Mouse (Mus musculus): ENCODE measurements at regions not wholly inside any gene's neighbourhood (a gene's known extent, or its start where the extent isn't known, plus 50 kb on each side); places are given as distances from the start of the nearest gene placed in this dataset.

DNA sequence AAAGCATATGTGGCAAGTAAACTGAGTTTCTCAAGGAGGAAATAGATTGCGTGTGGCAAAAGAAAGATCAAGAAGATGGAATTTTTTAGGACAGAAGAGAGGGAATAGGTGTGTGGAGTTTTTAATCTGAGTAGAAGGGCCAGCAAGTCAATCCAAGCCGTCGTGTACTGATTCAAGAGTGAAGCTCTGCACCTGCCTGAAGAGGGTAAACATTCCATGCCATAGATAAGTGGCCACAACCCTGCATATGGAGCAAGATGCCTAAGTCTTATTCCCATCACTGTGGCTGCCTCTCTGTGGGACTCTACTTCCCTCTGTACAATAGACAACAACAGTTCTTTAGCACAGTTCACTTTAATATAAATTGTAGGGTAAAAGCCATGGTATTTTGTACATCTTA lies 443.4 kb downstream of the Tns1 start:
- dilution Hi-C loops (cut with MboI; ENCODE audit: extremely low pct_ligation_motif_present, extremely low pct_unique_long_range_greater_than_20kb, low sequenced_read_pairs), result no loop called here
- no peaks in the 10 kb centered on the region for H3K36me3 ChIP-seq (replicated peaks in 1 of 2; ENCODE audit: control insufficient read depth in 1 of 2, insufficient read depth in 1 of 2, low read length in 1 of 2)
- no peak overlapping the region for H3K4me3 ChIP-seq (replicated peaks in 1 of 3; ENCODE audit: low read depth in 2 of 3, low read length in 2 of 3, poor library complexity in 1 of 3)
- no peak overlapping the region for H3K4me2 ChIP-seq (ENCODE audit: insufficient read depth, low read depth, poor library complexity, severe bottlenecking)
- no peaks in the 10 kb centered on the region for H3K4me1 ChIP-seq (ENCODE audit: control insufficient read depth in 1 of 2, insufficient read depth in 2 of 2)
- no peaks in the 10 kb centered on the region for H3K79me2 ChIP-seq (replicated peaks; ENCODE audit: control insufficient read depth, extremely low read depth, insufficient read depth, poor library complexity, severe bottlenecking)
- H3K27ac ChIP-seq (ENCODE audit: insufficient read depth, low read depth), result no peak overlapping the region
- TF ChIP-seq CHD1 (IDR thresholded peaks at IDR 0.05; ENCODE audit: low read depth, low read length) (no peak), ELF1 (IDR thresholded peaks at IDR 0.05; ENCODE audit: low read depth, low read length) (no peak), MYC (IDR thresholded peaks at IDR 0.05; ENCODE audit: low read depth, low read length) (no peak), TCF12 (IDR thresholded peaks at IDR 0.05; ENCODE audit: low read depth, low read length) (no peak), ETS1 (conservative IDR thresholded peaks at IDR 0.05; ENCODE audit: low read depth, low read length) (no peak), PAX5 (IDR thresholded peaks at IDR 0.05; ENCODE audit: low read length) (no peak), MEF2A (IDR thresholded peaks at IDR 0.05; ENCODE audit: borderline replicate concordance, low read depth, low read length) (no peak), POLR2A (IDR thresholded peaks at IDR 0.05; ENCODE audit: low read depth, low read length) (no peak)
- H3K27me3 ChIP-seq (replicated peaks), result peaks cover 74% of the 10 kb centered on the region
- in situ Hi-C loops (cut with MboI; ENCODE audit: low pct_ligation_motif_present, low pct_unique_long_range_greater_than_20kb, low sequenced_read_pairs), result no loop called here
- peaks cover 2% of the 10 kb centered on the region for H3K9me3 ChIP-seq (replicated peaks; ENCODE audit: low read length)
- no peak overlapping the region for H3K9ac ChIP-seq (ENCODE audit: insufficient read depth, low read depth)
- no peak for DNase-seq (ENCODE audit: extremely low read depth)

DNA sequence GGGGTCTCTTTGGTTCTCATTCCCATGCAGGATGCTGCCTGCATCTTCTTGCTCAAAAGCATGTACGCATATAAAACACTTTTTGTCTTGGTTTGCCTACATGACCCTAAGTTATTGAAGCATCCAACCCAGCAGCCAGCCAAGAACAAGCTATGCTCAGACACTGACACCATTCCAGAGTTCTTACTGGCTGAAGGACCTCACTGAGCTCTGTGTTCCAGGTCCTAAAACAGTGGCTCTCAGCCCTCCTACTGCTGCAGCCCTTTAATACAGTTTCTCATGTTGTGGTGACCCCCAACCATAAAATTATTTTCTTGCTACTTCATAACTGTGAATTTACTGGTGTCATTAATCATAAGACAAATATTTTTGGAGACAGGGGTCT lies 450.4 kb downstream of the Tns1 start:
- Histone ChIP-seq H3K27me3 (replicated peaks) (peaks cover 69% of the 10 kb centered on the region), H3K36me3 (replicated peaks in 1 of 2; ENCODE audit: control insufficient read depth in 1 of 2, insufficient read depth in 1 of 2, low read length in 1 of 2) (no peaks in the 10 kb centered on the region), H3K4me3 (replicated peaks in 1 of 3; ENCODE audit: low read depth in 2 of 3, low read length in 2 of 3, poor library complexity in 1 of 3) (no peak overlapping the region), H3K27ac (ENCODE audit: insufficient read depth, low read depth) (no peak overlapping the region), H3K4me1 (ENCODE audit: control insufficient read depth in 1 of 2, insufficient read depth in 2 of 2) (peaks cover under 1% of the 10 kb centered on the region in 2 experiments; a peak in 2 of 4 replicates), H3K4me2 (ENCODE audit: insufficient read depth, low read depth, poor library complexity, severe bottlenecking) (no peak overlapping the region), H3K9me3 (replicated peaks; ENCODE audit: low read length) (peaks cover 5% of the 10 kb centered on the region), H3K79me2 (replicated peaks; ENCODE audit: control insufficient read depth, extremely low read depth, insufficient read depth, poor library complexity, severe bottlenecking) (no peaks in the 10 kb centered on the region), H3K9ac (ENCODE audit: insufficient read depth, low read depth) (no peak overlapping the region)
- dilution Hi-C loops (cut with MboI; ENCODE audit: extremely low pct_ligation_motif_present, extremely low pct_unique_long_range_greater_than_20kb, low sequenced_read_pairs), result no loop called here
- TF ChIP-seq KAT2A (IDR thresholded peaks at IDR 0.05; ENCODE audit: insufficient replicate concordance, low read length), result no peak
- TF ChIP-seq E2F4 (IDR thresholded peaks at IDR 0.05; ENCODE audit: insufficient replicate concordance, low read depth, low read length), result no peak
- no peak for TF ChIP-seq SMC3 (IDR thresholded peaks at IDR 0.05; ENCODE audit: low read depth, low read length)
- no peak for TF ChIP-seq GABPA (IDR thresholded peaks at IDR 0.05; ENCODE audit: insufficient replicate concordance, low read depth, low read length)
- no peak for TF ChIP-seq HCFC1 (IDR thresholded peaks at IDR 0.05; ENCODE audit: low read depth, low read length)
- no peak for TF ChIP-seq POLR2AphosphoS2 (IDR thresholded peaks at IDR 0.05; ENCODE audit: low read depth, low read length)
- TF ChIP-seq MYC (IDR thresholded peaks at IDR 0.05; ENCODE audit: low read depth, low read length), result no peak
- TF ChIP-seq RAD21 (IDR thresholded peaks at IDR 0.05; ENCODE audit: low read depth, low read length), result no peak
- no peak for TF ChIP-seq IRF4 (IDR thresholded peaks at IDR 0.05; ENCODE audit: low read depth, low read length)
- TF ChIP-seq CHD1 (IDR thresholded peaks at IDR 0.05; ENCODE audit: low read depth, low read length), result no peak
- TF ChIP-seq CHD2 (IDR thresholded peaks at IDR 0.05; ENCODE audit: low read length), result no peak
- no peak for TF ChIP-seq SIN3A (IDR thresholded peaks at IDR 0.05; ENCODE audit: low read length)
- TF ChIP-seq ETS1 (conservative IDR thresholded peaks at IDR 0.05; ENCODE audit: low read depth, low read length), result no peak
- no peak for TF ChIP-seq ELF1 (IDR thresholded peaks at IDR 0.05; ENCODE audit: low read depth, low read length)
- in situ Hi-C loops (cut with MboI; ENCODE audit: low pct_ligation_motif_present, low pct_unique_long_range_greater_than_20kb, low sequenced_read_pairs), result no loop called here
- DNase-seq (ENCODE audit: extremely low read depth), result no peak
